Mouse (Mus musculus): ENCODE data around the gene Irx5.

The Irx5 gene

DNA sequence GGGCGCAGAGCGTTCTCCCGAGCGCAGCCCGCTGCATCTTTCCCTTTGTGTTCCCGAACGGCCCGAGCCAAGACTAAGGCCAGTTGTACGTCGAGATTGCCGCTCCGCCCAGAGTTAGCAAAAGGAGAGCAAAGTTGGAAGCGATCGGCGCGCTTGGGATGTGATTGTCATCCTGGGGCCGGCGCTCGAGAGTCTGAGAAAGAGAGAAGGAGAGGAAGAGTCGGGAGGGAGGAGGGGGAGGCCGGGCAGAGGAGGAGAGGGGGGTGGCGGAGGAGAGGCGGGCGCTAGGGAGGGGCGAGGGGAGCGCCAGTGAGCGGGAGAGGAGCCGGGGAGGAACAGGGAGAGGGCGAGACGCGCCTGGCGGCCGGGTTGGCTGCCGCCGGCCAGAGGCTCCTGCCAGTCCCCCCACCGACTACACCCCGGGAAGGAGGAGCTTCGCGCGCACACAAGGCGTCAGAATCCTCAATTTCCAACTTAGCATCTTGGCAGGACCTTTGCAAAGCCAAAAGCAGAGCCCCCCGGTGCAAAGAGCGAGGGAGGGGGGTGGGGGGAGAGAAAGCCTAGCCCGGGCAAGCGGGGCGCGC, at the start of gene Irx5:
Gene Irx5 (plus strand): TSS at position 228 of the 584 bp plus-strand sequence.
- DNase-seq (ENCODE audit: low spot score), result no peak

DNA sequence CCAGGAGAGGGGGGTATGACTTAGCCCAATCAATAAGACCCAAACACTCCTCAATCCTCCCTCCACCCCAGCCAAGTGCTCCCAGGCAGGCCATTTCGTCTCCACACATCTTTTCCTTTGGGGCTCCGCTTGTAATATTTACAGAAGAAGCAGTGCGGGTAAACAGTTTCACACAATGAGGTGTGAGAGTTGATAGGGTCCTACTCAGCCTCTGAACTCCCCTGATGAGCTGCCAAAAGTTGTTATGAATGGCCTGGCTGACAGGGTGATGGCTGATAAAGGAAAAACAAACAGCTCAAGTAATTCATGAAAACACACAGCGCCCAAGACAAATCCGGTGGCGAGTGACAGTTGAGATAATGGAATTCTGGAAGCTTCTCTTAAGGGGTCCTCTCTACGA, 45.2 kb upstream of the Irx5 start:
- no peak for DNase-seq (ENCODE audit: low spot score)

- DNase-seq (ENCODE audit: low spot score), result no peak
Observed at GRCm38 (mm10) chr8:92313707-92314106, 43.7 kb upstream of the Irx5 start.

- no peak for DNase-seq (ENCODE audit: low spot score)
Observed at GRCm38 (mm10) chr8:92323751-92324150, 33.7 kb upstream of the Irx5 start.

DNA sequence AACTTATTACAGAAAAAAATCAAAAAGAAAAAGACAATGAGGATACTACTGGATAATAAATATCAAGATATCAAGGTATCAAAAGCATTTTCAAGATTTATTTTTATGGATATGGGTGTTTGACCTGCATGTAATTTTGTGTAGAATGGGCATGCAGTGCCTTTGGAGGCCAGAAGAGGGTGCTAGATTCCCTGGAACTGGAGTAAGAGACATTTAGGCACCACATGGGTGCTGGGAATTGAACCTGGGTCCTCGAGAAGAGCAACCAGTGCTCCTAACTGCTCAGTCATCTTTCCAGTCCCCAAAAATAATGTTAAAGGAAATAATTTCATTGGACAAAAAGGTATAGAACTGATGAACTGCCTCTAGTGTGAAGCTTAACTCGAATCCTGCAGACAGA, 30.2 kb upstream of the Irx5 start:
- DNase-seq (ENCODE audit: low spot score), result no peak

- DNase-seq (ENCODE audit: low spot score), result no peak
Observed at GRCm38 (mm10) chr8:92329273-92329672, 28.2 kb upstream of the Irx5 start.

- no peak for DNase-seq (ENCODE audit: low spot score)
Observed at GRCm38 (mm10) chr8:92331811-92332210, 25.6 kb upstream of the Irx5 start.

GRCm38 (mm10) chr8:92333406-92333805, 24.0 kb upstream of the Irx5 start:
- no peak for DNase-seq (ENCODE audit: low spot score)

- DNase-seq (ENCODE audit: low spot score), result no peak
Observed at GRCm38 (mm10) chr8:92335079-92335478, 22.3 kb upstream of the Irx5 start.

- DNase-seq (ENCODE audit: low spot score), result no peak
Observed at GRCm38 (mm10) chr8:92336041-92336440, 21.4 kb upstream of the Irx5 start.

GRCm38 (mm10) chr8:92343544-92343943, 13.9 kb upstream of the Irx5 start:
- DNase-seq (ENCODE audit: low spot score), result no peak

DNA sequence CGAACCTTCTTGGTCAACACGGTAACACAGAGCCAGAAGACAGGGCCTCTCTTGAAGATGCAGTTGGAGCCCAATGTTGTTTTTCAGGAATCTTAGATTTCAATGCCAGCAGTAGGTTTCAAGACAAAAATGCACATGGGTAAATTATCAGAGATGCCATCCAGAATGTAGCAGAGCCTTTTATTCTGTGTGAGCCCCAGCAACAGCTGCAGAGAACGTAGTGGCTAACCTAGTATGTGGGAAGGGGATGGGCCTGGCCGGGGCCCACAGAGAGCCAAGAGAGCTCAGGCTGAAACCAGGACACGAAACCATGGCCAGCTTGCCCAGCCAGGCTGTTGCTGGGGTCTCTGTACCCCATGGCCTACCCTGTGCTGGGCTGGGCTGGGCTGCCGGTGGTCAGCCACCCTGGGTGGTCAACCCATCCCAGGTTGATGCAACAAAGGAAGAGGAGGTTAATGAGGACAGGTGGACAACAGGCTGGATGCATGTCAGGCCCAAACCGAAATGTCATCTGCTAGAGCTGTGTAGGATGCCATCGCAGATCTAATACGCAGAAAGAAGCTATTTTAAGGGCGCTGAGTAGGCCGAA, 7.4 kb upstream of the Irx5 start:
- no peak for DNase-seq (ENCODE audit: low spot score)

- no peak for DNase-seq (ENCODE audit: low spot score)
Observed at GRCm38 (mm10) chr8:92353405-92353804, 4.0 kb upstream of the Irx5 start.

DNA sequence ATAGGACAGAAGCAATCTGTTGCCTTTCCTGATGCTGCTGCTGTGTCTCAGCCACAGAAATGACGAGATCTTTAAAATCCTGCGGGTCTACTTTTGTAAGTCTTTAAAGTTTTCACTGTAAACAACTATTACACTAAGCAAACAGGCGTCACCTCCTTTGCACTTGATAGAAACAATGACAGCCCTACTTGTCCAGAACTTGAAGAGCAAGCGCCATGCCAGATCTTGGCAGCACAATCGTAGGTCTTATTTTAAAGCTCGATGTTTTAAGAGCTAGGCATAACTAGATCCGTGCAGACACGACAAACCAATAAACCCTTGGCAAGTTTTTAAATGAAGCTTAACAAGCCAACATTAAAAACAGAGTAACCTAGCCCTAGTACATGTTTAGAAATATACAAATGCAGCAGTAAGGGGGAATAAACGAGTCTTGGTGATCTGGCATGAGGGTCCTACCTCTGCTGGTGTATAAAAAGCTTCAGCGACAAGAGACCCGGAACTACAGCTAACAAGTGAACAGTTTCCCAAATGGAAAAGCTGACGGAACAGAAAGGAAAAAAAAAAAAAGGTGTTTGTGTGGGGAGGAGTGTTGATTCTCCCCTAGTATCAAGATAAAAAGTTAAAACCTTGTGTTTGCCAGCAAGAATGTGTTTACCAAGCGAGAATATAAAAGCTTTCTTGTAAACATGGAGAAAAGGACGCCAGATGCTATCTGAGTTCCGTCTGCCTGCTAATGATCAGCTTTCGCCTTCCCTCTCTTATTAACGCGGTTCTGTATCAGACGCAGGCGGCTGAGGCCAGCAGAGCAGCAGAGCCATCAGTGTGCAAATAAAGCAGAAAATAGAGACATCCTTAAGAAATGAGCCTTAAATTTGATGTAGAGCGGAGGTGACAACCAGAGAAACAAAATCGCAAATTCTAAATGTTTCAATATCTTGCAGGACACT, 2.6 kb upstream of the Irx5 start:
- no peak for DNase-seq (ENCODE audit: low spot score)

GRCm38 (mm10) chr8:92355701-92356612, 1.5 kb upstream of the Irx5 start:
- DNase-seq (ENCODE audit: low spot score), result peak; percentile 90

- DNase-seq (ENCODE audit: low spot score), result no peak
Observed at GRCm38 (mm10) chr8:92356613-92357375, 631 bp upstream of the Irx5 start.

- no peak for DNase-seq (ENCODE audit: low spot score)
Observed at GRCm38 (mm10) chr8:92358141-92358999, 945 bp downstream of the Irx5 start.

DNA sequence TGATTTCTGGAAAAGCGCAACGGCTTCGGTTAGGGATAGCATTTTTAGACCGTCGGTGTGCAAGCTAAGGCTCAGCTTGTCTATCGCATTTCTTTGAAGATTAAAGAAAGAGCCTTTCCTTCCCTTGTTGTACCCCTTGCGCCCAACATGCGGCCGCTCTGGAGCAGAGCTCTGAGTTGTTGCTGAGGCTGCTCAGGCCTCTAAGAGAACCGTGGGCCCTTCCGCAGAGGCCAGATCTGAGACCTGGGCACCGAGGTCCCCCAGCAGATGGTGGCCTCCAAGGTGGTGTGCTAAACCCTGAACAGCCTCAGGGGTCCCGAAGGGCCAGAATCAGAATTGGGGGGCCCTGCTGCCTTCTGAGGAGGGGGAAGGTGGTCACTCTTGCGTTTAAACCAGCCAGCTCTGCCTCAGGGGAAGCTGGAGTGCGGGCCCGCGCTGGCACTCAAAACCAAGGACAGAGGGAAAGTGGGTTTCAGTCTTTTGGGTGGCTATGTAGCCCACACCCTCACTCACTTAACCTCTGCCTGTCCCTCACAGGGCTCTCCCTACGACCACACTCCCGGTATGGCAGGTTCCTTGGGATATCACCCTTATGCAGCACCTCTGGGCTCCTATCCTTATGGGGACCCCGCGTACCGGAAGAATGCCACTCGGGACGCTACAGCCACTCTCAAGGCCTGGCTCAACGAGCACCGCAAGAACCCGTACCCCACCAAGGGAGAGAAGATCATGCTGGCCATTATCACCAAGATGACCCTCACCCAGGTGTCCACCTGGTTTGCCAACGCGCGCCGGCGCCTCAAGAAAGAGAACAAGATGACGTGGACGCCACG, 1.8 kb downstream of the Irx5 start:
- no peak for DNase-seq (ENCODE audit: low spot score)

GRCm38 (mm10) chr8:92359833-92360082, 2.3 kb downstream of the Irx5 start:
- DNase-seq (ENCODE audit: low spot score), result no peak

Measured in layer of hippocampus, adult 9-10 months (tissue).